In the genomic region with DNA sequence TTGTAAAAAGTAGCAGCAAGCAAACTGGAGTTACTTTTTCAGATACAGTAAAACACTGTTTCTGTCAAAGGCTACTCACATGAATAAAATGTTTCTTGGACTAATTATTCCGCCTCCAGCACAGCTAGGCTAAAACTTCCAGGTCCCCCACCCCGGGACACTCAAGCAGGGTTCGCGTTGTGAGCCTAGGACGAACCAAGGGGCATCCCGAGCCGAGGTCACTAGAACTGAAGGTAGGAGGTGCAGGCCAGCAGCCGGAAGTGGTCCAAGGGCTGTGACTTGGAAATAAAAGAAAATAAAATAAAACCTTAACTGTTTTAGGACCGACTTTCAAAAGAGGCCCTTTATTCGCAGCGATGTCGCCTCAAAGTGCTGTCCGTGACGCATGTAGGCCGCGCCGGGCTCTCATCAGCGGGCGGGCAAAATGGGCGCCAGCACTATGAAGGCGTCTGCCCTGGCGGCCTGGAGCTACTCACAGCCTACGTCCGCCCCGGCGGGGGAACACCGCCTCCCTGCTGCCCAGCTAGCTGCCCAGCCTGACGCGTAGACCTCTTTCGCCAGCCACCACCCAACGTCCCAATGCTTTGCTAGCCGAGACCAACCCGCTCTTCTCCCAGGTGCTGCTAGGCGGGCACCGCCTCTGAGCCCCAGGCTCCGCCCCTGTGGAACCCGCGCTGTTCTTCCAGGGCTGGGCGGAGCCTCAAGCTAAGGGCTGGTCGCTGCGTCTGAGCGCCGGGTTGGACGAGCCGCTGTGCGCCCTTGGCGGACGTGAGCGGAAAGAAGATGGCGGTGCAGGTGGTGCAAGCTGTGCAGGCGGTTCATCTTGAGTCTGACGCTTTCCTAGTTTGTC, we compare ENCODE assay signal across 8 mouse cellular contexts. TPM values are rescaled to one million over a fixed set of nuclear protein-coding genes. Genes with fewer than 3 reads are reported as not detected.
DNase-seq lines count a peak whose midpoint lies in the region; ATAC-seq and TF ChIP-seq lines count a peak whose summit lies in the region.

Cmc4 (minus strand) TSS at position 649 of the 850 bp plus-strand sequence.
Mtcp1 (minus strand) TSS at position 653 of the 850 bp plus-strand sequence.
Brcc3 (plus strand) TSS at position 693 of the 850 bp plus-strand sequence.

- peak; percentile 91 for DNase-seq in 3T3-L1 (ENCODE audit: low read depth, low spot score)
- DNase-seq in adrenal gland, postnatal 4 days (ENCODE audit: low spot score in 2 of 2): peak; percentile 48 to 66
- peak; percentile 96 for DNase-seq in embryonic facial prominence, embryonic 14.5 days (ENCODE audit: low spot score)
- DNase-seq in heart, adult 8-10 months (ENCODE audit: low spot score): peak; percentile 83
- DNase-seq in kidney, adult 9 months: peak; percentile 93
- DNase-seq in limb, embryonic 14.5 days (ENCODE audit: low spot score): peak; percentile 87
- DNase-seq in midbrain, postnatal 0 days (ENCODE audit: low spot score): peak; percentile 92
- DNase-seq in spleen, postnatal 14 days (ENCODE audit: low spot score in 2 of 2): peak; percentile 78

- no peaks in the 10 kb centered on the region for H3K4me1 ChIP-seq in embryonic facial prominence, embryonic 14.5 days (ENCODE audit: control insufficient read depth, insufficient read depth, low read length)
- no peaks in the 10 kb centered on the region for H3K4me1 ChIP-seq in limb, embryonic 14.5 days (ENCODE audit: control insufficient read depth, insufficient read depth, low read length)
- no peaks in the 10 kb centered on the region for H3K4me1 ChIP-seq in midbrain, postnatal 0 days (ENCODE audit: insufficient read depth, low read length)

- peak within 1 kb of the TSS; percentile 85 for H3K27ac ChIP-seq in embryonic facial prominence, embryonic 14.5 days (replicated peaks; ENCODE audit: low read depth, low read length)
- peak within 1 kb of the TSS; percentile 86 for H3K27ac ChIP-seq in limb, embryonic 14.5 days (replicated peaks; ENCODE audit: low read depth, low read length)
- peak within 1 kb of the TSS; percentile 71 for H3K27ac ChIP-seq in midbrain, postnatal 0 days (ENCODE audit: low read depth, low read length)

- 15% methylated on average over 39 of the region's 52 CpGs for WGBS in embryonic facial prominence, embryonic 14.5 days
- 24% methylated on average over 33 of the region's 52 CpGs for WGBS in limb, embryonic 14.5 days
- WGBS in midbrain, postnatal 0 days: 23% methylated on average over 52 of the region's 52 CpGs

- TF ChIP-seq CTCF in midbrain, postnatal 0 days (IDR thresholded peaks at IDR 0.05): peak; percentile 37

- H3K4me3 ChIP-seq in embryonic facial prominence, embryonic 14.5 days (ENCODE audit: low read depth, low read length): peak within 1 kb of the TSS; percentile 45
- H3K4me3 ChIP-seq in limb, embryonic 14.5 days (replicated peaks; ENCODE audit: low read length): peak within 1 kb of the TSS; percentile 47
- H3K4me3 ChIP-seq in midbrain, postnatal 0 days (ENCODE audit: low read depth, low read length): peak within 1 kb of the TSS; percentile 51

- no peaks in the 10 kb centered on the region for H3K27me3 ChIP-seq in embryonic facial prominence, embryonic 14.5 days (replicated peaks; ENCODE audit: control insufficient read depth, insufficient read depth, low read length)
- no peaks in the 10 kb centered on the region for H3K27me3 ChIP-seq in limb, embryonic 14.5 days (ENCODE audit: control insufficient read depth, insufficient read depth, low read length)
- no peaks in the 10 kb centered on the region for H3K27me3 ChIP-seq in midbrain, postnatal 0 days (ENCODE audit: insufficient read depth, low read length)

- peak; percentile 100 for ATAC-seq in embryonic facial prominence, embryonic 14.5 days (ENCODE audit: low read depth)
- ATAC-seq in limb, embryonic 14.5 days (ENCODE audit: low FRiP score, low read depth): peak; percentile 100
- peak; percentile 100 for ATAC-seq in midbrain, postnatal 0 days (ENCODE audit: low FRiP score)

- H3K36me3 ChIP-seq in embryonic facial prominence, embryonic 14.5 days (ENCODE audit: control insufficient read depth, insufficient read depth, low read length): 0 out of 2 replicates have a peak, but pooled peaks cover 3% of the 10 kb centered on the region
- no peaks in the 10 kb centered on the region for H3K36me3 ChIP-seq in limb, embryonic 14.5 days (ENCODE audit: control insufficient read depth, insufficient read depth, low read length)
- no peaks in the 10 kb centered on the region for H3K36me3 ChIP-seq in midbrain, postnatal 0 days (ENCODE audit: insufficient read depth, low read length)

- H3K9me3 ChIP-seq in embryonic facial prominence, embryonic 14.5 days (ENCODE audit: control insufficient read depth, low read length): no peaks in the 10 kb centered on the region
- no peaks in the 10 kb centered on the region for H3K9me3 ChIP-seq in limb, embryonic 14.5 days (ENCODE audit: control insufficient read depth, low read length)
- no peaks in the 10 kb centered on the region for H3K9me3 ChIP-seq in midbrain, postnatal 0 days (ENCODE audit: low read length)

- H3K9ac ChIP-seq in embryonic facial prominence, embryonic 14.5 days (ENCODE audit: low read depth, low read length): peak within 1 kb of the TSS; percentile 66
- peak within 1 kb of the TSS; percentile 59 for H3K9ac ChIP-seq in limb, embryonic 14.5 days (ENCODE audit: low read depth, low read length, severe bottlenecking)
- H3K9ac ChIP-seq in midbrain, postnatal 0 days (replicated peaks; ENCODE audit: low read length, poor library complexity, severe bottlenecking): peak within 1 kb of the TSS; percentile 64

- H3K4me2 ChIP-seq in embryonic facial prominence, embryonic 14.5 days (ENCODE audit: low read depth, low read length): peak within 1 kb of the TSS; percentile 53
- peak within 1 kb of the TSS; percentile 42 for H3K4me2 ChIP-seq in limb, embryonic 14.5 days (replicated peaks; ENCODE audit: low read depth, low read length, severe bottlenecking)
- peak within 1 kb of the TSS; percentile 45 for H3K4me2 ChIP-seq in midbrain, postnatal 0 days (ENCODE audit: low read depth, low read length, poor library complexity, severe bottlenecking)

- peak; percentile 84; the same call in 1 of the 2 replicates for TF ChIP-seq POLR2A in limb, embryonic 14.5 days (IDR thresholded peaks at IDR 0.05; ENCODE audit: borderline replicate concordance, extremely low read depth, insufficient read depth, insufficient read length)

RNA-seq across cellular contexts. Expression of gene Cmc4, which starts in this region (rescaled TPM):
- 10 to 100 TPM; 14.2 TPM for total RNA-seq in adrenal gland, postnatal 4 days (2021)
- 20.5 and 20.7 TPM in 2 replicates for polyA plus RNA-seq in embryonic facial prominence, embryonic 14.5 days (2014; fragmentation: Nextera tagmentation; extraction: Ambion mirVana)
- 1 to 10 TPM; 7.6 to 9.7 (median 8.6) TPM for total RNA-seq in heart, adult 8-10 months (2022)
- 19.2 and 22.9 TPM in 2 replicates for polyA plus RNA-seq in limb, embryonic 14.5 days (2012; rRNA removed)
- polyA plus RNA-seq in limb, embryonic 14.5 days (2014; fragmentation: Nextera tagmentation; extraction: Ambion mirVana): 23.8 TPM in 2 replicates
- 10.4 and 12.0 TPM in 2 replicates for total RNA-seq in midbrain, postnatal 0 days (2014; rRNA removed)
- 24.9 TPM in 2 replicates for polyA plus RNA-seq in midbrain, postnatal 0 days (2015; fragmentation: Nextera tagmentation; extraction: Ambion mirVana)

RNA-seq across cellular contexts. Expression of gene Mtcp1, which starts in this region (rescaled TPM):
- total RNA-seq in adrenal gland, postnatal 4 days (2021): 10 to 100 TPM; 16.9 to 17.6 TPM
- 5.7 and 8.0 TPM in 2 replicates for polyA plus RNA-seq in embryonic facial prominence, embryonic 14.5 days (2014; fragmentation: Nextera tagmentation; extraction: Ambion mirVana)
- 1 to 10 TPM; 2.2 to 3.9 (median 3.3) TPM for total RNA-seq in heart, adult 8-10 months (2022)
- polyA plus RNA-seq in limb, embryonic 14.5 days (2012; rRNA removed): 13.2 and 14.2 TPM in 2 replicates
- polyA plus RNA-seq in limb, embryonic 14.5 days (2014; fragmentation: Nextera tagmentation; extraction: Ambion mirVana): 9.3 and 9.6 TPM in 2 replicates
- 5.5 and 8.2 TPM in 2 replicates for total RNA-seq in midbrain, postnatal 0 days (2014; rRNA removed)
- 3.0 and 3.8 TPM in 2 replicates for polyA plus RNA-seq in midbrain, postnatal 0 days (2015; fragmentation: Nextera tagmentation; extraction: Ambion mirVana)

RNA-seq across cellular contexts. Expression of gene Brcc3, which starts in this region (rescaled TPM):
- 10 to 100 TPM; 33.3 to 36.7 TPM for total RNA-seq in adrenal gland, postnatal 4 days (2021)
- polyA plus RNA-seq in embryonic facial prominence, embryonic 14.5 days (2014; fragmentation: Nextera tagmentation; extraction: Ambion mirVana): 46.6 and 49.2 TPM in 2 replicates
- 10 to 100 TPM; 23.7 to 31.5 (median 27.1) TPM for total RNA-seq in heart, adult 8-10 months (2022)
- polyA plus RNA-seq in limb, embryonic 14.5 days (2012; rRNA removed): 19.5 and 25.3 TPM in 2 replicates
- polyA plus RNA-seq in limb, embryonic 14.5 days (2014; fragmentation: Nextera tagmentation; extraction: Ambion mirVana): 50.7 and 55.8 TPM in 2 replicates
- total RNA-seq in midbrain, postnatal 0 days (2014; rRNA removed): 14.0 and 19.3 TPM in 2 replicates
- 33.0 and 34.4 TPM in 2 replicates for polyA plus RNA-seq in midbrain, postnatal 0 days (2015; fragmentation: Nextera tagmentation; extraction: Ambion mirVana)

Comparison
In these comparisons a context has a peak if more than half of its experiments do, and no peak if none do; other contexts are left out.
1. Peak in every context shown above with its lines: DNase-seq, ATAC-seq, H3K4me3 ChIP-seq and H3K27ac ChIP-seq.